Mouse (Mus musculus): ENCODE measurements around the gene B4galt5.

Gene B4galt5

GRCm38 (mm10) chr2:167331432-167331921 is 17.5 kb downstream of the B4galt5 start:
- DNase-seq: no peak

GRCm38 (mm10) chr2:167330581-167330980 is 18.4 kb downstream of the B4galt5 start:
- DNase-seq: no peak

- no peak for DNase-seq
These were observed 19.3 kb downstream of the B4galt5 start for GRCm38 (mm10) chr2:167329478-167330262.

- no peak for DNase-seq
These were observed 20.6 kb downstream of the B4galt5 start for GRCm38 (mm10) chr2:167328340-167328739.

GRCm38 (mm10) chr2:167326582-167326981 is 22.4 kb downstream of the B4galt5 start:
- DNase-seq: no peak

- DNase-seq: no peak
These were observed 24.6 kb downstream of the B4galt5 start for GRCm38 (mm10) chr2:167324151-167324930.

- no peak for DNase-seq
These were observed 25.9 kb downstream of the B4galt5 start for GRCm38 (mm10) chr2:167323116-167323515.

GRCm38 (mm10) chr2:167321372-167321771 is 27.6 kb downstream of the B4galt5 start:
- no peak for DNase-seq

GRCm38 (mm10) chr2:167318981-167319380 is 30.0 kb downstream of the B4galt5 start:
- DNase-seq: no peak

- DNase-seq: no peak
These were observed 32.2 kb downstream of the B4galt5 start for GRCm38 (mm10) chr2:167316724-167317187.

GRCm38 (mm10) chr2:167314491-167314890 is 34.5 kb downstream of the B4galt5 start:
- DNase-seq: no peak

- DNase-seq: peak in 1 of 2 experiments; percentile 26
These were observed 35.3 kb downstream of the B4galt5 start for GRCm38 (mm10) chr2:167313501-167314326.

GRCm38 (mm10) chr2:167310121-167310520 is 38.9 kb downstream of the B4galt5 start:
- DNase-seq: no peak

GRCm38 (mm10) chr2:167309286-167309685 is 39.7 kb downstream of the B4galt5 start:
- DNase-seq: no peak

- no peak for DNase-seq
These were observed 41.3 kb downstream of the B4galt5 start for GRCm38 (mm10) chr2:167307716-167308115.

- DNase-seq: no peak
These were observed 42.1 kb downstream of the B4galt5 start for GRCm38 (mm10) chr2:167306626-167307541.

GRCm38 (mm10) chr2:167306273-167306594 is 42.7 kb downstream of the B4galt5 start:
- DNase-seq: no peak

- DNase-seq: no peak
These were observed 43.4 kb downstream of the B4galt5 start for GRCm38 (mm10) chr2:167305382-167306272.

- no peak for DNase-seq
These were observed 44.2 kb downstream of the B4galt5 start for GRCm38 (mm10) chr2:167304651-167305381.

- DNase-seq: no peak
These were observed 45.2 kb downstream of the B4galt5 start for GRCm38 (mm10) chr2:167303806-167304205.
